In genomic region chr7:17023701-17024100, GRCm38 (mm10) we compare ENCODE assay signal across 11 mouse cellular contexts. TPM values are rescaled to one million over a fixed set of nuclear protein-coding genes. Genes with fewer than 3 reads are reported as not detected.
DNase-seq lines count a peak whose midpoint lies in the region; ATAC-seq and TF ChIP-seq lines count a peak whose summit lies in the region.
"Had no signal": no experiment of that assay in that cellular context is flagged by ENCODE, and none has a peak within 500 bp of the region (broad histone marks: within the 10 kb centered on the region; RNA-seq: fewer than 3 reads in every experiment).

No protein-coding gene starts in this region.

- no peak overlapping the region for H3K4me3 ChIP-seq in liver, adult 2 months (ENCODE audit: insufficient read depth, low read depth, low read length)
- 0 out of 2 replicates have a peak overlapping the region, but pooled peaks have one; percentile 9 for H3K4me3 ChIP-seq in heart, embryonic 16.5 days (ENCODE audit: low read length)
- H3K4me3 ChIP-seq in macrophage (ENCODE audit: inconsistent target): peak overlapping the region; percentile 74
- H3K4me3 ChIP-seq: embryonic facial prominence, embryonic 12.5 days; midbrain, embryonic 13.5 days had no signal

- no peak for TF ChIP-seq POLR2A in liver, adult 2 months (IDR thresholded peaks at IDR 0.05; ENCODE audit: extremely low read depth, insufficient read depth, low read length)

- H3K9ac ChIP-seq in liver, adult 2 months (ENCODE audit: low read depth, low read length): no peak overlapping the region
- H3K9ac ChIP-seq in heart, embryonic 16.5 days (ENCODE audit: low read length): peak overlapping the region; percentile 48
- H3K9ac ChIP-seq: embryonic facial prominence, embryonic 12.5 days; midbrain, embryonic 13.5 days had no signal

- H3K9me3 ChIP-seq in heart, embryonic 16.5 days (replicated peaks; ENCODE audit: control insufficient read depth, low read length): no peaks in the 10 kb centered on the region
- H3K9me3 ChIP-seq: embryonic facial prominence, embryonic 12.5 days; midbrain, embryonic 13.5 days had no signal

- 17% methylated on average over 4 of the region's 4 CpGs for WGBS in liver, adult 2 months
- WGBS in heart, embryonic 16.5 days: 31% methylated on average over 4 of the region's 4 CpGs
- WGBS in macrophage (ENCODE audit: missing documents): 47% methylated on average over 4 of the region's 4 CpGs

- peak overlapping the region; percentile 88 for H3K4me2 ChIP-seq in heart, embryonic 16.5 days (ENCODE audit: low read depth, low read length)
- H3K4me2 ChIP-seq: embryonic facial prominence, embryonic 12.5 days; midbrain, embryonic 13.5 days had no signal

- no peak for TF ChIP-seq CTCF in liver, adult 2 months (IDR thresholded peaks at IDR 0.05; ENCODE audit: low read depth, low read length)

- H3K36me3 ChIP-seq in liver, adult 2 months (ENCODE audit: control insufficient read depth, insufficient read depth, low read length): 0 out of 2 replicates have a peak, but pooled peaks cover 1% of the 10 kb centered on the region
- H3K36me3 ChIP-seq in heart, embryonic 16.5 days (ENCODE audit: control insufficient read depth, insufficient read depth): peaks cover 25% of the 10 kb centered on the region
- H3K36me3 ChIP-seq in macrophage (ENCODE audit: inconsistent target): peaks cover 22% of the 10 kb centered on the region

- no peak for ATAC-seq in heart, embryonic 16.5 days (replicated peaks; ENCODE audit: extremely low read depth, insufficient read depth, low FRiP score)
- ATAC-seq: midbrain, embryonic 13.5 days had no signal

- peaks cover 29% of the 10 kb centered on the region for H3K4me1 ChIP-seq in liver, adult 2 months (ENCODE audit: control insufficient read depth, insufficient read depth, low read length)
- peaks cover 72% of the 10 kb centered on the region for H3K4me1 ChIP-seq in heart, embryonic 16.5 days (ENCODE audit: control insufficient read depth, insufficient read depth, low read length)

- H3K79me2 ChIP-seq in liver, adult 2 months (ENCODE audit: control insufficient read depth, insufficient read depth, low read length): peaks cover 56% of the 10 kb centered on the region
- H3K79me2 ChIP-seq in macrophage (ENCODE audit: inconsistent target): peaks cover 86% of the 10 kb centered on the region

- DNase-seq in heart, adult 11 months: peak; percentile 94
- no peak for DNase-seq in heart, postnatal 36 days
- peak; percentile 42 for DNase-seq in liver, adult 2 months (ENCODE audit: extremely low read depth, low read depth, low spot score)
- DNase-seq in liver: no peak
- DNase-seq in retina, embryonic 14.5 days (ENCODE audit: low spot score): no peak
- DNase-seq in spleen, postnatal 14 days (ENCODE audit: low spot score in 2 of 2): no peak

- intact Hi-C loops in heart, postnatal 36 days (cut with DNase I): no loop called here

- no peaks in the 10 kb centered on the region for H3K27me3 ChIP-seq in liver, adult 2 months (ENCODE audit: control insufficient read depth, insufficient read depth, low read length)
- no peaks in the 10 kb centered on the region for H3K27me3 ChIP-seq in heart, embryonic 16.5 days (ENCODE audit: control insufficient read depth, insufficient read depth, low read length)
- H3K27me3 ChIP-seq: embryonic facial prominence, embryonic 12.5 days; midbrain, embryonic 13.5 days had no signal

- peak overlapping the region; percentile 53; the same call in 1 of the 2 replicates for H3K27ac ChIP-seq in liver, adult 2 months (replicated peaks; ENCODE audit: insufficient read depth, low read depth, low read length)
- H3K27ac ChIP-seq in heart, embryonic 16.5 days (ENCODE audit: low read length): peak overlapping the region; percentile 80
- peak overlapping the region; percentile 94 for H3K27ac ChIP-seq in macrophage
- H3K27ac ChIP-seq: embryonic facial prominence, embryonic 12.5 days; midbrain, embryonic 13.5 days had no signal

RNA-seq across cellular contexts. Expression of gene Ppp5c, which starts 4.0 kb away (rescaled TPM):
- total RNA-seq in heart, postnatal 36 days (2021): 100 to 1,000 TPM; 107 to 109 TPM
- total RNA-seq in liver, adult 2 months (2014; rRNA removed): 24.2 and 39.9 TPM in 2 replicates
- 93.2 and 112 TPM in 2 replicates for polyA plus RNA-seq in liver, adult 2 months (2012; rRNA removed)
- polyA plus RNA-seq in heart, embryonic 16.5 days (2015; fragmentation: Nextera tagmentation; extraction: Ambion mirVana): 105 and 108 TPM in 2 replicates
- 100 to 1,000 TPM in 15 of 26 experiments, 10 to 100 TPM in 11; 35.3 to 266 (median 122) TPM for total RNA-seq in macrophage (2018; cell fraction: chromatin; rRNA removed)
- 10 to 100 TPM; 33.7 to 89.8 (median 52.9) TPM for total RNA-seq in macrophage (2018; cell fraction: cytosol; rRNA removed)
- 100 to 1,000 TPM in 14 of 26 experiments, 10 to 100 TPM in 12; 35.5 to 203 (median 107) TPM for total RNA-seq in macrophage (2018; cell fraction: nucleus; rRNA removed)
- polyA plus RNA-seq in macrophage (2018): 49.0 to 68.9 TPM (median 61.2 TPM) in 3 replicates

RNA-seq across cellular contexts. Expression of gene Ccdc8, which starts 31.2 kb away (rescaled TPM):
- total RNA-seq in heart, postnatal 36 days (2021): 1 to 10 TPM; 5.9 to 6.3 TPM
- total RNA-seq in liver, adult 2 months (2014; rRNA removed): 0.40 and 0.46 TPM in 2 replicates
- 0.21 and 0.35 TPM in 2 replicates for polyA plus RNA-seq in liver, adult 2 months (2012; rRNA removed)
- 45.1 and 47.4 TPM in 2 replicates for polyA plus RNA-seq in heart, embryonic 16.5 days (2015; fragmentation: Nextera tagmentation; extraction: Ambion mirVana)
- 1 to 10 TPM in 1 of 26 experiments, under 1 TPM in 3, not detected in 22; 0.15 to 2.2 (median 0.19) TPM for total RNA-seq in macrophage (2018; cell fraction: chromatin; rRNA removed)
- under 1 TPM in 5 of 26 experiments, not detected in 21; under 0.01 to 0.06 (median 0.04) TPM for total RNA-seq in macrophage (2018; cell fraction: cytosol; rRNA removed)
- total RNA-seq in macrophage (2018; cell fraction: nucleus; rRNA removed): under 1 TPM in 5 of 26 experiments, not detected in 21; 0.10 to 0.34 (median 0.13) TPM
- 0.03 TPM in 1 of 3 replicates, not detected in the others for polyA plus RNA-seq in macrophage (2018)

RNA-seq across cellular contexts. Expression of gene Hif3a, which starts 38.5 kb away (rescaled TPM):
- total RNA-seq in heart, postnatal 36 days (2021): 1 to 10 TPM; 2.5 to 2.6 TPM
- 0.07 and 0.09 TPM in 2 replicates for total RNA-seq in liver, adult 2 months (2014; rRNA removed)
- 0.01 and 0.05 TPM in 2 replicates for polyA plus RNA-seq in liver, adult 2 months (2012; rRNA removed)
- polyA plus RNA-seq in heart, embryonic 16.5 days (2015; fragmentation: Nextera tagmentation; extraction: Ambion mirVana): 36.3 and 43.4 TPM in 2 replicates
- 1 to 10 TPM in 3 of 26 experiments, under 1 TPM in 8, not detected in 15; 0.18 to 2.7 (median 0.46) TPM for total RNA-seq in macrophage (2018; cell fraction: chromatin; rRNA removed)
- under 1 TPM in 13 of 26 experiments, not detected in 13; 0.03 to 0.62 (median 0.14) TPM for total RNA-seq in macrophage (2018; cell fraction: cytosol; rRNA removed)
- 1 to 10 TPM in 1 of 26 experiments, under 1 TPM in 11, not detected in 14; 0.06 to 1.5 (median 0.31) TPM for total RNA-seq in macrophage (2018; cell fraction: nucleus; rRNA removed)
- polyA plus RNA-seq in macrophage (2018): not detected in 3 replicates
- polyA plus RNA-seq: C2C12 had no signal

RNA-seq across cellular contexts. Expression of gene Gm42372, which starts 40.8 kb away (rescaled TPM):
- total RNA-seq in heart, postnatal 36 days (2021): not detected
- total RNA-seq in liver, adult 2 months (2014; rRNA removed): 0.07 TPM in 1 of 2 replicates, not detected in the other
- polyA plus RNA-seq in liver, adult 2 months (2012; rRNA removed): not detected in 2 replicates
- 0.07 and 0.09 TPM in 2 replicates for polyA plus RNA-seq in heart, embryonic 16.5 days (2015; fragmentation: Nextera tagmentation; extraction: Ambion mirVana)
- under 1 TPM in 4 of 26 experiments, not detected in 22; 0.10 to 0.16 (median 0.14) TPM for total RNA-seq in macrophage (2018; cell fraction: chromatin; rRNA removed)
- total RNA-seq in macrophage (2018; cell fraction: cytosol; rRNA removed): under 1 TPM in 1 of 26 experiments, not detected in 25; 0.03 TPM
- not detected for total RNA-seq in macrophage (2018; cell fraction: nucleus; rRNA removed)
- not detected in 3 replicates for polyA plus RNA-seq in macrophage (2018)
- polyA plus RNA-seq: C2C12 had no signal

RNA-seq across cellular contexts. Expression of gene Psg16, which starts 50.1 kb away (rescaled TPM):
- under 1 TPM; 0.14 to 0.16 TPM for total RNA-seq in heart, postnatal 36 days (2021)
- total RNA-seq in liver, adult 2 months (2014; rRNA removed): not detected in 2 replicates
- polyA plus RNA-seq in liver, adult 2 months (2012; rRNA removed): not detected in 2 replicates
- polyA plus RNA-seq in heart, embryonic 16.5 days (2015; fragmentation: Nextera tagmentation; extraction: Ambion mirVana): 0.17 and 0.22 TPM in 2 replicates
- under 1 TPM in 15 of 26 experiments, not detected in 11; 0.13 to 0.30 (median 0.21) TPM for total RNA-seq in macrophage (2018; cell fraction: chromatin; rRNA removed)
- total RNA-seq in macrophage (2018; cell fraction: cytosol; rRNA removed): not detected
- under 1 TPM in 5 of 26 experiments, not detected in 21; 0.10 to 0.36 (median 0.18) TPM for total RNA-seq in macrophage (2018; cell fraction: nucleus; rRNA removed)
- not detected in 3 replicates for polyA plus RNA-seq in macrophage (2018)
- polyA plus RNA-seq: C2C12 had no signal

Comparison
In these comparisons a context has a peak if more than half of its experiments do, and no peak if none do; other contexts are left out.
1. DNase-seq: peak in heart, adult 11 months (single experiment) and liver, adult 2 months (single experiment); none in heart, postnatal 36 days (0 of 2), liver (single experiment), retina, embryonic 14.5 days (single experiment) and spleen, postnatal 14 days (0 of 2).
2. RNA of gene Ccdc8, which starts 31.2 kb away (polyA plus RNA-seq): 45.1 to 47.4 TPM in heart, embryonic 16.5 days; 0.21 to 0.35 TPM in liver, adult 2 months and 0.03 TPM in macrophage; every median in the first group is over 10 times any median in the second.
3. RNA of gene Hif3a, which starts 38.5 kb away (polyA plus RNA-seq): 36.3 to 43.4 TPM in heart, embryonic 16.5 days; not detected in macrophage and 0.01 to 0.05 TPM in liver, adult 2 months; every median in the first group is over 10 times any median in the second.
4. Peak in every context shown above with its lines, with median percentiles within 50 percentile points of each other: H3K27ac ChIP-seq.